Mouse (Mus musculus): Measurements from ENCODE around the gene Emilin2.

Gene Emilin2

GRCm38 (mm10) chr17:71260658-71261057 is 51.1 kb downstream of the Emilin2 start:
- no peak for DNase-seq

GRCm38 (mm10) chr17:71259727-71260126 is 52.1 kb downstream of the Emilin2 start:
- no peak for DNase-seq

- DNase-seq, result no peak
Observed at GRCm38 (mm10) chr17:71256806-71257536, 54.8 kb downstream of the Emilin2 start.

GRCm38 (mm10) chr17:71256068-71256615 is 55.6 kb downstream of the Emilin2 start:
- peak in 1 of 2 experiments; percentile 17 for DNase-seq

- DNase-seq, result peak; percentile 17 to 21
Observed at GRCm38 (mm10) chr17:71254736-71255135, 57.0 kb downstream of the Emilin2 start.

- DNase-seq, result no peak
Observed at GRCm38 (mm10) chr17:71254106-71254505, 57.7 kb downstream of the Emilin2 start.

GRCm38 (mm10) chr17:71253391-71253790 is 58.4 kb downstream of the Emilin2 start:
- DNase-seq, result no peak

GRCm38 (mm10) chr17:71252101-71252500 is 59.7 kb downstream of the Emilin2 start:
- DNase-seq, result no peak

- DNase-seq, result no peak
Observed at GRCm38 (mm10) chr17:71251601-71252001, 60.2 kb downstream of the Emilin2 start.

- DNase-seq, result no peak
Observed at GRCm38 (mm10) chr17:71250819-71251600, 60.8 kb downstream of the Emilin2 start.

- no peak for DNase-seq
Observed at GRCm38 (mm10) chr17:71250046-71250445, 61.7 kb downstream of the Emilin2 start.

- no peak for DNase-seq
Observed at GRCm38 (mm10) chr17:71248963-71249362, 62.8 kb downstream of the Emilin2 start.

- no peak for DNase-seq
Observed at GRCm38 (mm10) chr17:71246022-71246421, 65.8 kb downstream of the Emilin2 start.

- no peak for DNase-seq
Observed at GRCm38 (mm10) chr17:71245133-71245532, 66.6 kb downstream of the Emilin2 start.

GRCm38 (mm10) chr17:71242666-71243065 is 69.1 kb downstream of the Emilin2 start:
- no peak for DNase-seq

- DNase-seq, result no peak
Observed at GRCm38 (mm10) chr17:71240811-71241210, 71.0 kb downstream of the Emilin2 start.

GRCm38 (mm10) chr17:71238494-71238893 is 73.3 kb downstream of the Emilin2 start:
- DNase-seq, result no peak

GRCm38 (mm10) chr17:71235229-71235958 is 76.4 kb downstream of the Emilin2 start:
- no peak for DNase-seq

GRCm38 (mm10) chr17:71234041-71234594 is 77.7 kb downstream of the Emilin2 start:
- no peak for DNase-seq

GRCm38 (mm10) chr17:71233210-71233609 is 78.6 kb downstream of the Emilin2 start:
- no peak for DNase-seq

GRCm38 (mm10) chr17:71231998-71232397 is 79.8 kb downstream of the Emilin2 start:
- DNase-seq, result no peak

GRCm38 (mm10) chr17:71230108-71230709 is 81.6 kb downstream of the Emilin2 start:
- no peak for DNase-seq

All from thymus, postnatal 36 days (tissue).